In the genomic region with DNA sequence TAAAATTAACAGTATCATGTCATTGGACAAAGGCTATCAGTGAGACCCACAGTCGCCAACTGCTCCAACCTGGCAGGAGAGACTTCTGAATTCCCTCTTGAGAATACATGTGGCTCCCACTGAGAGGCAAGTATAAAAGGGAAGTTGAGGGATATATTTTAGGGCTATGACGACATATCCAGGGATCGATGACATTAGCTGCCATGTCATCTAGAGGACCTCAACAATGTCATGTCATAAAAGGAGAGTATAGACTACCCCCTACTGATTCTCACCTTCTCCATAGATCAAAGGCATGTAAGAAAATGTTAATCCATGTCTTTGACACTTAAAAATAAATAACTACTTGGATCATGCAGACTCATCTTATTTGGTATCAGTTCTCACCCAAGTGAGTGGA, we compare ENCODE assay signal across 24 mouse cellular contexts.
"Had no signal": no experiment of that assay in that cellular context is flagged by ENCODE, and none has a peak within 500 bp of the region (broad histone marks: within the 10 kb centered on the region; RNA-seq: fewer than 3 reads in every experiment).

No protein-coding gene starts in this region.

- H3K27ac ChIP-seq: heart, embryonic 10.5 days; hindbrain, embryonic 10.5 days; hindbrain, embryonic 12.5 days; hindbrain, embryonic 14.5 days; intestine, embryonic 15.5 days; layer of hippocampus, adult 2 months; left cerebral cortex, adult 2 months; limb, embryonic 10.5 days; limb, embryonic 12.5 days had no signal

- ATAC-seq: forebrain, postnatal 0 days; hindbrain, embryonic 16.5 days; inflammation-experienced regulatory T-cells, adult 6 months; intestine, embryonic 15.5 days; intestine, postnatal 0 days had no signal

- H3K36me3 ChIP-seq: heart, embryonic 10.5 days; heart, embryonic 12.5 days; hindbrain, embryonic 10.5 days; hindbrain, embryonic 12.5 days; intestine, embryonic 15.5 days; limb, embryonic 10.5 days; limb, embryonic 12.5 days had no signal

- H3K9ac ChIP-seq: forebrain, postnatal 0 days; heart, embryonic 12.5 days; hindbrain, embryonic 12.5 days; hindbrain, embryonic 14.5 days; intestine, embryonic 15.5 days; limb, embryonic 12.5 days had no signal

- H3K27me3 ChIP-seq: heart, embryonic 12.5 days; hindbrain, embryonic 12.5 days; intestine, embryonic 15.5 days; limb, embryonic 12.5 days had no signal

- H3K4me3 ChIP-seq: heart, embryonic 10.5 days; heart, embryonic 12.5 days; hindbrain, embryonic 10.5 days; hindbrain, embryonic 12.5 days; intestine, embryonic 15.5 days; layer of hippocampus, adult 2 months; left cerebral cortex, adult 2 months; limb, embryonic 10.5 days; limb, embryonic 12.5 days had no signal

- DNase-seq: forebrain, postnatal 0 days; gastrocnemius, postnatal 14 days; gastrocnemius, postnatal 36 days; heart, postnatal 10 days; heart, postnatal 4 days; kidney, adult 18-20 months; kidney, adult 8-10 months; kidney, postnatal 10 days; kidney, postnatal 25 days; kidney, postnatal 4 days; liver had no signal
